Mouse (Mus musculus) CD4-positive, CD25-positive, alpha-beta regulatory T cell, adult 2 months (primary cell): ENCODE results near the gene Slx1b.
A peak's percentile ranks its signal among the peaks of the same experiment; 100 is the strongest.

ENCODE experiments used
- DNase-seq: peaks from one replicate; pipeline ENCODE4 v3.0.0-alpha.2; 2012; ENCODE audit warnings: low read depth, low spot score

Gene Slx1b

DNA sequence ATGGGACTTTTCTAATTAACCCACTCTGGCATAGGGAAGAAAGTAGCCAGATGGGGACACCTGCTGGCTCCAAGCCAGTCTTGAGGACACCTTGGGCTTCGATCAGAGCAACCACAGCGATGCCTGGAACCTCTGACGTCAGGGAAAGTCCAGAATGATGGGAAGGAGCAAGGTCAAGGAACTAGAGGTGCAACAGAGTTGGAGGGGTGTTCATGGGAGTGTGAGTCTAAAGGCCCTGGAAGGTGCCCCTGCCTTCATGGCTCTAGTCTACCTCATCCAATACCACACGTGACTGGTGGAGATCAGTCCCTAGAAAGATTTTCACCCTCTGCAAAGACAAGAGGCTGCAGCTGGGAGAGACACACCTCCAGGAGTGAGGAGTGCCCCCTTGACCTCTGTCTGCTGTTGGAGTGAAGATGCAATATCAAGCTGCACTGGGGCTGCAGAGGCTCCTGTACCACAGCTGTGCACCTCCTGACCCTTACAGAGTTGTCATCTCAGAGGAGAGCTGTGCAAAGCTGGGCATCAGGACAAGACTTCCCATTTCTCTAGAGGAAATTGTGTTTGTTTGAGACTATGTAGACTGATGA lies 18.9 kb downstream of the Slx1b start:
- no peak for DNase-seq

- no peak for DNase-seq
Measured at GRCm38 (mm10) chr7:126676207-126676606, 19.4 kb downstream of the Slx1b start, which contains the start of gene Sult1a1. Gene Sult1a1, minus strand, starts transcription at chr7:126676432.

GRCm38 (mm10) chr7:126675104-126675503 lies 20.5 kb downstream of the Slx1b start:
- no peak for DNase-seq

- no peak for DNase-seq
Measured at GRCm38 (mm10) chr7:126672111-126672510, 23.5 kb downstream of the Slx1b start.

DNA sequence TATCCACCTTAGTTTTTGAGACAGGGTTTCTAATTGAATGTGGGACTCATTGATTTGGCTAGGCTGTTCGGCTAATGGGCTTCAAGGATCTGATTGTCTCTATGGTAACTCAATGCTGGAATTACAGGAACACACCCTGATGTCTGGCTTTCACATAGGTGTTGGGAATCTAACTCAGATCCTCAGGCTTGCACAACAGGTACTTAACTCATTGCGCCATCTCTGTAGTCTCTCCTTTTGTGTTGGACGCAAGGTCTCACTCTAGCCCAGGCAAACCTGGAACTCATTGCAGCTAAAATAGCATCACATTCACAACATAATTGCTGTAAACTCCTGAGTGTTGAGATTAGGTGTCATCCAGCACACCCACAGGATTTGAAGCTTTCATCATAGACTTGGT lies 25.4 kb downstream of the Slx1b start:
- no peak for DNase-seq

GRCm38 (mm10) chr7:126668452-126668851 lies 27.1 kb downstream of the Slx1b start:
- DNase-seq = no peak

DNA sequence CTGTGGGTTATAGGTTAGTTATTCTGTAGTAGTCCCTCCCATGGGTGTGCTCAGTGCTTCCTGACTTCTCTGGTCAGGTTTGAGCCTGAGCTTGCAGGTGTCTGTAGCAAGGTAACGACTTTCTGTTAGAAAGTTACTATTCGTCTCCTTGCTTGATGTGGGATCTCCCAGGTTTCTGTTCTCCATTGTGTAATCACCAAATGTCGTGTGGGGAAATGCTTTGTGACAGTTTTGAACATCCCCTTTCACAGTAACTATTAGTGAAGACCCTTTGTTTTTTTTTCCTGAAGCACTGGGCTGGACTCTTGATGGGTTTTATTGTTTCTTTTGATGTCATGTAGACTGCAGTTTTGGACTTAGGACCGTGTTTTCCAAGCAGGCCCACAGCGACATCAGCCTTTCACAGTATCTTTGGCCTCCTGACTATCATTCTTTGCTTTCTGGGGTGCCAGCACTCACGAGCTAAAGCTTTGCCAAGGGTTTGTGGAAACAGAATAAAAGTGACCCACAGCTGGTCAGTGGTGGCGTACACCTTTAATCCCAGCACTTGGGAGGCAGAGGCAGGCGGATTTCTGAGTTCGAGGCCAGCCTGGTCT lies 28.0 kb downstream of the Slx1b start:
- DNase-seq = no peak

GRCm38 (mm10) chr7:126665269-126665668 lies 30.3 kb downstream of the Slx1b start:
- DNase-seq = no peak

GRCm38 (mm10) chr7:126663646-126664045 lies 31.9 kb downstream of the Slx1b start:
- DNase-seq = no peak

DNA sequence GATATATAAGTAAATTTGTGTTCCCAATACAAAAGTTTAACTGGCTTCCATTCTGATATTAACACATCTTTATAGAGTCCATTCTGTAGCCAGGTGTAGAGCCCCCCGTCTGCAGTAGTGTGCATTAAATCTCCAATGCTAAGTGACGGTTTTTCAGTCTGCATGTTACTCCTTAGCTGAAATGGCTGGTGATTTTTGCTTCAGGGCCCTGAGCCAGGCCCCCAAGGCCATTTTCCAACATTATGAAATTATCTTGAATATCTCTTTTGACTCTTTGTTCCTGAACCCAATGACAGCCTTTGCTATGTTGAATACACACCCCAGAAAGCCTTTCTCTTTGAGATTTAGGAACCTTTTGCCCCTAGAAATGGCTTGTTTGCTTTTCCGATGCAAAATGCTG lies 35.8 kb downstream of the Slx1b start:
- no peak for DNase-seq

DNA sequence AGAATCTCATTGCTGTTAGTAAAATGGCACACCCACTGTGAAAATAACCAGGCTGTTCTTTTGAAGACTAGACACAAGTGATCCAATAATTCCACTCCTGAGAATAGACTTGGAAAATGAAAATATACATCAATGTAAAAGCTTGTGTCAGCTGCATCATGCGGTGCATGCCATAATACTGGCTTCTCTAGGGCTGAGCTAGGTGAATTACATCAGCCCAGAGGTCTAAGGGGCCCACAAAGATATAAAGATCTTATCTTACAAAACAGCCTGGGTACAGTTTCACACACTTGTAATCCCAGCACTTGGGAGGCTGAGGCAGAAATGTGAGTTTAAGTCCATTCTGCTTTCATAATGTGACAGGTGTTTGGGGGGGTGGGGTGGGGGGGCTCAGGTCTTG lies 38.1 kb downstream of the Slx1b start:
- no peak for DNase-seq

DNA sequence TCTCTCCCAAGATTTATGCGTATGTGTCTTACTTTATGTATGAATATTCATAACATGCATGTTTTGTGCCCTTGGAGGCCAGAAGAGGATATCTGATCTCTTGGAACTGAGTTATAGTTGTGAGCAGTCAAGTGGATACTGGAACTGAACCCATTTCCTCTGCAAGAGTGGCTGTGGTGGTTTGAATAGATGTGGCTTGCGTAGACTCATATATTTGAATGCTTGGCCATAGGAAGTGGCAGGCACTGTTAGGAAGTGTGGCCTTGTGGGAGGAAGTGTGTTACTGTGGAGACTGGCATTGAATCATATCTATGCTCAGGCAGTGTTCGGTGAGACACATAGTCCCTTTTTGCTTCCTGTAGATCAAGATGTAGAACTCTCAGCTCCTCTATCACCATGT lies 39.9 kb downstream of the Slx1b start:
- peak; percentile 61 for DNase-seq

GRCm38 (mm10) chr7:126653991-126654390 lies 41.6 kb downstream of the Slx1b start:
- DNase-seq = peak; percentile 34

DNA sequence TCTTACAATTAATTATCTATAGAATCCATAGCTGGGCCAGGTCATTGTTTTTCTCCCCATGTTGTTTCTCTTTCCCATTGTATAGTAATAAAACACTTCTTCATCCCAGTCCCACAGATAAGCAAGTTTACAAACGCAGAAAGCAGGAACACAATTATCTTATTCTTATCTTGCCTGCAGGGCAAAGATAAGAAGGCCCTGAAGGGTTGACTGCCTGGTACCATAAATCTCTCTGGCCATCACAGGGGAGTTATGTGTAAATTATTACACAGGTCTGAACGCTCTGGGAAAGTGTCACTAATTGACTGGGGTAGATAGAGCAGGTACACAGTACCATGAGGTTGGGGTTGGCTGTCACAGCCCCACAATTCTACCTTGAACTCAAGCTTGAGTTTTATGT lies 44.7 kb downstream of the Slx1b start:
- no peak for DNase-seq

- DNase-seq = peak; percentile 96
Measured at GRCm38 (mm10) chr7:126649231-126650051, 46.1 kb downstream of the Slx1b start, which contains the start of gene Sgf29. Gene Sgf29, plus strand, starts transcription at chr7:126649309.

GRCm38 (mm10) chr7:126648486-126648885 lies 47.1 kb downstream of the Slx1b start:
- peak; percentile 40 for DNase-seq

DNA sequence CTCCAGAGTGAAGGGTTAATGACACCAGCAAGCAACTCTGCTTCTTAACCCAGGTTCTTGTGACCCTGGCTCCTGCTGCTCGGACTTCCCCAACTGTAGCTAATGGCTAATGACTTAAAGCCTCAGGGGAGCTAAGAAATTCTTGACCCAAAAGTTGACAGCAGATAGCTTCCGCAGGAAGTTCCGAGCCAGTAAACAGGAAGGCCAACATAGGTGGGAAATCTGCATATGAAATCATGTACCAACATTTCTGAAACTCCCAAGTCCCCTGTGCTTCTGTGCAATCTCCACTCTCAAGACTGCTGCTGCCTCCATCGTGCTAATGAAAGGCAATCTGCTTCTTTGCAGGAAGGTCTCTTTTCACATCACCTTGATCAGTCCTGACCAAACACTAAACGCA lies 49.9 kb downstream of the Slx1b start:
- no peak for DNase-seq

- DNase-seq = no peak
Measured at GRCm38 (mm10) chr7:126644914-126645313, 50.7 kb downstream of the Slx1b start.

DNA sequence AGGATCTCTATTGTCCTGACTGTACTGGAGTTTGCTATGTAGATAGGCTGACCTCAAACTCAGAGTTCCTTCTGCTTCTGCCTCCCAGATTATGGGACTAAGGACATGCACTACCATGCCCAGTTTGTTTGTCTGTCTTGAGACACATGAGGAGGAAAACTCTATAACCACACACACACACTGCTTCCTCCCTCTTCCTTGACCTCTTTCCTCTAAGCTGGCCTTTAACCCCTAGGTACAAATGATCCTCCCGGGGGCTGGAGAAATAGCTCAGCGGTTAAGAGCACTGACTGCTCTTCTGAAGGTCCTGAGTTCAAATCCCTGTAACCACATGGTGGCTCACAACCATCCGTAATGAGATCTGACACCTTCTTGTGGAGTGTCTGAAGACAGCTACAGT lies 51.2 kb downstream of the Slx1b start:
- DNase-seq = no peak

DNA sequence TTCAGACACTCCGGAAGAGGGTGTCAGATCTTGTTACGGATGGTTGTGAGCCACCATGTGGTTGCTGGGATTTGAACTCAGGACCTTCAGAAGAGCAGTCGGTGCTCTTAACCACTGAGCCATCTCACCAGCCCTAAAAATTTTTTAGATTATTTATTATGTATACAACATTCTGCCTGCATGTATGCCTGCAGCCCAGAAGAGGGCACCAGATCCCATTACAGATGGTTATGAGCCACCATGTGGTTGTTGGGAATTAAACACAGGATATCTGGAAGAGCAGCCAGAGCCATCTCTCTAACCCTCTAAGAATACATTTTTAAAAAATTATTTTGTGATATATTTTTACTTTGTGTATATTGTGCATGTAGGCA lies 52.4 kb downstream of the Slx1b start:
- peak; percentile 68 for DNase-seq

DNA sequence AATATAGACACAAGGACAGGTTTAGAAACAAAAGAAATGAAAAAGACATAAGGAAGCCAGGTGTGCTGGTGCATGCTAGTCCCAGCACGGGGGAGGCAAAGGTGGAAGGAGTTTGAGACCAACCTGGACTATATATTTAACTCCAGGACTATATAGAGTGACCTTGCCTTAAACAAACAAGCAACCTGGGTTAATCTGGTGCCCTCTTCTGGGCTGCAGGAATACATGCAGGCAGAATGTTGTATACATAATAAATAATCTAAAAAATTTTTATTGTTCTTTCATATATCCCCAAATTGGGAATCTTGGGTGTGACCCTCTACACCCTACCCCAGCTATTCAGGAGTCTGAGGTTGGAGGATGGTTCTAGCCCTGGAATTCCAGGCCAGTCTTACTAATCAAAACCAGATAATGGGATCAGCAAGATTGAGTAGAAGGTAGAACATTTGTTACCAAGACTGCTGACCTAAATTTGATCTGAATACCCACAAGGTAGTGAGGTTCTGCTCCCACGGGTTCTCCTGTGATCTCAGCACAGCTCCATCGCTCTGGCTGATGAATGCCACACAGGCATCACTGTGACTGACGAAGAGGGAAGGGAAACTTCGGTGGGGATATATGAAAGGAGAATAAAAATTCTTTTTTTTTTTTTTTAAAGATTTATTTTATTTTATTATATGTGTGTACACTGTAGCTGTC lies 52.9 kb downstream of the Slx1b start:
- DNase-seq = peak; percentile 31
